Mouse (Mus musculus): ENCODE measurements around the gene Ssb. TPM values are rescaled to one million over a fixed set of nuclear protein-coding genes. Genes with fewer than 3 reads are reported as not detected.

Ssb gene
- total and polyA plus RNA-seq, 2 experiments from 2014 or later = 31.9 to 172 TPM

DNA sequence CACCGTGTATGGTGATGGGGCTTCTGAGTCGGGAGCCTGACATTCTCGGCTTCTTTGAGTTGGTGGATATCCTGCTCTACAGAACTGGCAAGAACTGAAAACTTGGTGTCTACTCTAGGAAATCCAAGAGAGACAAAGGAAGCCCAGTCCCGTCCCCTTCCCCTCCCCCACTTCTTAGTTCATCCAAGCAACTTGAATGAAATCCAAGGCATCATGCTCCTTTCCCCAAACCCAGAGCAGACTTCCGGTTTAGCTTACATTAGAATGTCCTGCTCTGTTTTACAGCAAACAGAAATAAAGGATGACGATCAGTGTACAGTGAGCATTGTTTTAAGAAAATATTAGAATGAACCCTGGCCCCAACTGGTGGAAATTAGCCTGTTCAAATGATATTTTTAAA lies 12.1 kb upstream of the Ssb start:
- Histone ChIP-seq H3K36me3 (replicated peaks; ENCODE audit: control insufficient read depth, insufficient read depth, low read length) (no peaks in the 10 kb centered on the region), H3K27me3 (ENCODE audit: control insufficient read depth, insufficient read depth, low read length) (no peaks in the 10 kb centered on the region), H3K4me3 (ENCODE audit: low read depth, low read length) (no peak overlapping the region), H3K9ac (replicated peaks; ENCODE audit: low read depth, low read length) (no peak overlapping the region), H3K4me2 (ENCODE audit: low read depth, low read length) (peak overlapping the region; percentile 13; the same call in 1 of the 2 replicates), H3K27ac (ENCODE audit: low read depth) (peak overlapping the region; percentile 78), H3K9me3 (replicated peaks; ENCODE audit: control insufficient read depth, low read length) (no peaks in the 10 kb centered on the region), H3K4me1 (ENCODE audit: control insufficient read depth, insufficient read depth) (no peaks in the 10 kb centered on the region)
- peak; percentile 36 for ATAC-seq (ENCODE audit: insufficient read depth, low read depth)
- TF ChIP-seq EP300 (IDR thresholded peaks at IDR 0.05; ENCODE audit: low read depth) (no peak), CTCF (IDR thresholded peaks at IDR 0.05; ENCODE audit: low read depth) (no peak)
- 49% methylated on average over 6 of the region's 6 CpGs for whole genome bisulfite sequencing
- peak; percentile 65 for DNase-seq (ENCODE audit: low spot score)

DNA sequence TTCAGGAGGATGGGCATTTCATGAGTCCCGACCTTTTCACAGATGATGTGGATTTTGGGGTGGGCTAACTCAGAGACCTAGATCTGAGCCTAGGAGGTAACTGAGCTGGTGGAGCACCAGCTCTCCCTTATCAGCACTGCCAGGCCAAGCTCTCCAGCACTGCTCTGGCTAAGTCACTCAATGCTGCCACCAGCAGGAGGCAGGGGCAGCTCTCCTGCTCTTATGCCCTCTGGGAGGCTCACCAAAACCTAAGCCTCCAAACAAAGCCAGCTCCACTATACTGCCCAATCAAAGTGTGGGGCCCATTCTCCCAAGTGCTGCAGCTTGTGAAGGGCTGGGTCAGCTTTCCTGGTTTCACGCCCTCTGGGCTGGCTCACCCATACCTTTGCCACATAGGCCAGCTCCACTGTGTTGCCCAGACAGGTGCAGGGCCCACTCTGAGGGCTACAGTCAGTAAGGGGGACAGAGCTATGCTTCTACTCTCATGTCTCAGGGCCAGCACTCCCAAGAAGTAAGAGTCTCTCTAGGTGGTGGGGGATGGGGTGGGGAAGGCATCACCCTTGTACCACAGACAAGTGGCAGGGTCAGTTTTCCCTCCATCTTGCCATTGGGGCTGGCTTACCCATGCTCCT lies 9.8 kb upstream of the Ssb start:
- no peak for TF ChIP-seq EP300 (IDR thresholded peaks at IDR 0.05; ENCODE audit: low read depth)
- peak; percentile 41 for TF ChIP-seq CTCF (IDR thresholded peaks at IDR 0.05; ENCODE audit: low read depth)
- H3K27me3 ChIP-seq (ENCODE audit: control insufficient read depth, insufficient read depth, low read length) = no peaks in the 10 kb centered on the region
- 79% methylated on average over 2 of the region's 2 CpGs for WGBS
- no peak overlapping the region for H3K4me3 ChIP-seq (ENCODE audit: low read depth, low read length)
- no peak overlapping the region for H3K27ac ChIP-seq (ENCODE audit: low read depth)
- no peaks in the 10 kb centered on the region for H3K4me1 ChIP-seq (ENCODE audit: control insufficient read depth, insufficient read depth)
- ATAC-seq (ENCODE audit: insufficient read depth, low read depth) (no peak), DNase-seq (ENCODE audit: low spot score) (no peak)
- H3K36me3 ChIP-seq (replicated peaks; ENCODE audit: control insufficient read depth, insufficient read depth, low read length) = no peaks in the 10 kb centered on the region
- no peaks in the 10 kb centered on the region for H3K9me3 ChIP-seq (replicated peaks; ENCODE audit: control insufficient read depth, low read length)
- no peak overlapping the region for H3K9ac ChIP-seq (replicated peaks; ENCODE audit: low read depth, low read length)
- H3K4me2 ChIP-seq (ENCODE audit: low read depth, low read length) = no peak overlapping the region

DNA sequence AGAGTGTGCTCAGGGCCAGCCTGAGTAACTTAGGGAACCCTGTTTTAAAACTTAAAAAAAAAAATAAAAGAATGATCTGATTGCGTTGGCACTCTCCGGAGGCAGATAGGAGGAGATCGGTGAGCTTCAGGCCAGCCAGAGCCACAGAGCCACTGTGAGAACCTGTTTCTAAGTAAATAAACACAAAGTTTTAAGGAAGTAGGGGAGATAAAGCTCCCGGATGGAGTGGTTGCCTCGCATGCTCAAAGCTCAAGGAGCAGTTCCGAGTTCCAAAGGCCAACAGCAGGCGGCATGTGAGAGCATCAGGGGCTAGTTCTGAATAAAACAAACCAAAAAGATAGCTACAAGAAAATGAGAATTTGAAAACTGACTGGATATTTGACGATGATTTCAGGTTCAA lies 5.0 kb upstream of the Ssb start:
- TF ChIP-seq CTCF (IDR thresholded peaks at IDR 0.05; ENCODE audit: low read depth) (peak; percentile 20; the same call in 1 of the 2 replicates), EP300 (IDR thresholded peaks at IDR 0.05; ENCODE audit: low read depth) (no peak)
- Histone ChIP-seq H3K4me1 (ENCODE audit: control insufficient read depth, insufficient read depth) (no peaks in the 10 kb centered on the region), H3K9me3 (replicated peaks; ENCODE audit: control insufficient read depth, low read length) (no peaks in the 10 kb centered on the region), H3K4me2 (ENCODE audit: low read depth, low read length) (no peak overlapping the region), H3K4me3 (ENCODE audit: low read depth, low read length) (no peak overlapping the region), H3K27ac (ENCODE audit: low read depth) (no peak overlapping the region), H3K27me3 (ENCODE audit: control insufficient read depth, insufficient read depth, low read length) (no peaks in the 10 kb centered on the region), H3K36me3 (replicated peaks; ENCODE audit: control insufficient read depth, insufficient read depth, low read length) (no peaks in the 10 kb centered on the region), H3K9ac (replicated peaks; ENCODE audit: low read depth, low read length) (no peak overlapping the region)
- ATAC-seq (ENCODE audit: insufficient read depth, low read depth) = no peak
- DNase-seq (ENCODE audit: low spot score) = peak; percentile 17
- 30% methylated on average over 8 of the region's 8 CpGs for WGBS

- Histone ChIP-seq H3K9ac (replicated peaks; ENCODE audit: low read depth, low read length) (no peak overlapping the region), H3K27ac (ENCODE audit: low read depth) (no peak overlapping the region), H3K4me3 (ENCODE audit: low read depth, low read length) (no peak overlapping the region), H3K36me3 (replicated peaks; ENCODE audit: control insufficient read depth, insufficient read depth, low read length) (no peaks in the 10 kb centered on the region), H3K9me3 (replicated peaks; ENCODE audit: control insufficient read depth, low read length) (no peaks in the 10 kb centered on the region), H3K27me3 (ENCODE audit: control insufficient read depth, insufficient read depth, low read length) (no peaks in the 10 kb centered on the region), H3K4me2 (ENCODE audit: low read depth, low read length) (no peak overlapping the region), H3K4me1 (ENCODE audit: control insufficient read depth, insufficient read depth) (peaks cover 7% of the 10 kb centered on the region)
- DNase-seq (ENCODE audit: low spot score) (peak; percentile 22), ATAC-seq (ENCODE audit: insufficient read depth, low read depth) (no peak)
- TF ChIP-seq CTCF (IDR thresholded peaks at IDR 0.05; ENCODE audit: low read depth) (peak; percentile 34), EP300 (IDR thresholded peaks at IDR 0.05; ENCODE audit: low read depth) (no peak)
- 80% methylated on average over 1 of the region's 1 CpGs for WGBS
Measured at GRCm38 (mm10) chr2:69857882-69858281, 3.5 kb upstream of the Ssb start.

DNA sequence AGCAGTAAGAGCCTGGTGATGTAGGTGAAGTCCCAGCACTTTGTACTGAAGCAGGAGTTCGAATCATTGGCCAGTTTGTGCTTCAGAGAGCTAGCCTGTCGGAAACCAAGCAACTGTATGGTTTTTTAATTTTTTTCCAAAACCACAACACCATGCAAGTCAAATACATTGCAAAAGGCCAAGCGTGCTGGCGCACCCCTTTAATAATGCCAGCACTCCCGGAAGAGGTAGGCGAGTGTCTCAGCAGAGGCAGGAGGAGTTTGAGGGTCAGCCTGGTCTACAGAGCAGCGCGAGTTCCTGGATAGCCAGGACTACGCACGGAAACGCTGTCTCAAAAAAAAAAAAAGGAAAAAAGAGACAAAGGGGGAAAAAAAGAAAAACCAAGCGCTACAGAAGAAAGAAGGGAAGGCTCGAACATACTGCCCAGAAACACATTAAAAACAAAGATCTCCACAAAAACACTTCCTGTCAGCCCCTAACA lies 350 bp upstream of the Ssb start:
- Histone ChIP-seq H3K9ac (replicated peaks; ENCODE audit: low read depth, low read length) (peak overlapping the region; percentile 98), H3K27ac (ENCODE audit: low read depth) (peak overlapping the region; percentile 90), H3K36me3 (replicated peaks; ENCODE audit: control insufficient read depth, insufficient read depth, low read length) (no peaks in the 10 kb centered on the region; the same call in 1 of the 2 replicates), H3K4me3 (ENCODE audit: low read depth, low read length) (peak overlapping the region; percentile 97), H3K4me2 (ENCODE audit: low read depth, low read length) (peak overlapping the region; percentile 81), H3K4me1 (ENCODE audit: control insufficient read depth, insufficient read depth) (peaks cover 8% of the 10 kb centered on the region), H3K27me3 (ENCODE audit: control insufficient read depth, insufficient read depth, low read length) (no peaks in the 10 kb centered on the region), H3K9me3 (replicated peaks; ENCODE audit: control insufficient read depth, low read length) (no peaks in the 10 kb centered on the region)
- ATAC-seq (ENCODE audit: insufficient read depth, low read depth) = peak; percentile 29
- 9% methylated on average over 13 of the region's 13 CpGs for WGBS
- TF ChIP-seq CTCF (IDR thresholded peaks at IDR 0.05; ENCODE audit: low read depth) = no peak
- no peak for TF ChIP-seq EP300 (IDR thresholded peaks at IDR 0.05; ENCODE audit: low read depth)
- DNase-seq (ENCODE audit: low spot score) = no peak

Data from heart, postnatal 0 days (tissue).